Mouse (Mus musculus): ENCODE data around the gene Gm7954.
"Not testable (repeated sequence)": the region's sequence is repeated elsewhere in the genome, so short reads cannot be mapped to it uniquely, and the experiment has no call there.

Gene Gm7954

GRCm38 (mm10) chr14:41453418-41453817, at the start of gene Gm7954:
TSS of gene Gm7954 (minus strand) at chr14:41453518.
- DNase-seq (ENCODE audit: low spot score in 2 of 2): not testable (repeated sequence)

GRCm38 (mm10) chr14:41489385-41489784, 36.1 kb upstream of the Gm7954 start, which contains the start of gene Gm3486:
TSS of gene Gm3486 (minus strand) at chr14:41489485.
- not testable (repeated sequence) for DNase-seq (ENCODE audit: low spot score in 2 of 2)

DNA sequence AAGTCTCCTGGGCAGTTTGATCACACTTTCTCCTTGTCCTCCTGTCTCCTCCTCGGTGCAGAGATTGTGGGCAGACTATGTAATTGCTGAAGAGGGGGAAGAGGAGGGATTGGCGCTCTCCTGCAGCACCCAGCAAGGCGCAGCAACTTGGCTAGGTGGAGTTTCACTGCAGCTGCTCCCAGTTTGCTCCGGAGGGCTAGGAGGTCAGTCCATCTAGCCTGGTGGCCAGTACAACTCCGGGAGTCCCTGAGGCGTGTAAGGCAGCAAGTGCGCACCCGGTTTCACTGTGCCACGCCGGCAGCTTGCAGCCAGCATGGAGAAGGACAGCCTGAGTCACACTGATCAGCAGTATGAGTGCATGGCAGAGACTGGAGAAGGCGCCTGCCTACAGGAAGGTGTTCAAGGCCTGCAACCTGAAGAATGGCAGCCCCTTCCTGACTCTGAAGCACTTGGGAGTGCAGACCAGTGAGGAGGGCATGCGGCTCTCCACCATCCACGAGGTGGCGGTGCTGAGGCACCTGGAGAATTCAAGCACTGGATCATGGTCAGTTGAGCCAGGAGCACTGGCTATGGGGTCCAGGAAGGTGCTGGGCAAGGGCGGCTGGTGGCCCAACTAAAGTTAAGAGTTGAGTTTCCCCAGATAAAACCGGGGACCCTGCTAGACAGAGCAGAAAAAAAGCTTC, 27.8 kb downstream of the Gm7954 start:
- DNase-seq (ENCODE audit: low spot score in 2 of 2): peak in 1 of 2 experiments; percentile 26

DNA sequence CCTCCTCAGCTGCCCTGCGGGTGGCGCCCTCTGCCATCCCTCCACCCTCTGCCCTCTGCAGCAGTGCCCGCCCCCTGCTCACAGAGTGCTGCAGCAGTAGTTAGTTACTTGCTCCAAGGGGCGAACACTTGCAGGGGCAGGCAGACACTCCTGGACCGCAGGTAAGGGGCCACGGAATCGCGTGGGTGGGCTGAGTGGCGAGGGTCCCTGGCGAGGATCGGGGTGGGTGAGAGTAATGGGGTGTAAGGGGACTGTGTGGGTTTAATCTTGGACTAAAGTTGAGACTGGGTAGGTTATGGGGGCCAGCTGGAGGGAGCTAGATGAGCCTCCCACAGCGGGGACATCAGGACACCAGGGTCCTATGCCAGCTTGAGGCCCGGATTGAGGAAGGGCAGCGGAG, 28.6 kb downstream of the Gm7954 start:
- DNase-seq (ENCODE audit: low spot score in 2 of 2): not testable (repeated sequence)

- not testable (repeated sequence) for DNase-seq (ENCODE audit: low spot score in 2 of 2)
Measured at GRCm38 (mm10) chr14:41408181-41408580, 45.1 kb downstream of the Gm7954 start, which contains the start of gene Gm6482. TSS of gene Gm6482 (minus strand) at chr14:41408281.
